Mouse (Mus musculus): ENCODE results near the gene Ifnar1.
"Not testable (repeated sequence)": the region's sequence is repeated elsewhere in the genome, so short reads cannot be mapped to it uniquely, and the experiment has no call there.

Gene Ifnar1

GRCm38 (mm10) chr16:91484808-91485700 is at the start of gene Ifnar1:
Gene Ifnar1, plus strand, starts transcription at chr16:91485238.
- DNase-seq (ENCODE audit: low spot score in 2 of 2), result peak; percentile 96 to 97

DNA sequence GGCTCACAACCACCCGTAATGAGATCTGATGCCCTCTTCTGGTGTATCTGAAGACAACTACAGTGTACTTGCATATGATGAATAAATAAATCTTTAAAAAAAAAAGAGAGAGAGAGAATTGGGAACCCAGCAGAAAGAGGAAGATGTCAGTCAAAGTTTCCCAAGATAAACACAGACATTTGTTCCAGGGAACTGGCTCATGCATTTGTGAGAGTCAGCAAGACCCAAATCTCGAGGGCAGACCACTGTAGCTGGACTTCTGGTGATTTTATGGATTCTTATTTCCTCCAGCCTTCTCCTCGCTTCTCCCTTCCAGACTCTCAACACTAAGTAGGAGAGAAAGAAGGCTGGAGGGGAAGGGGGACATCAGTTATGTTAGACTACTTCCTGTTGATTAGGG is 47.0 kb upstream of the Ifnar1 start:
- DNase-seq (ENCODE audit: low spot score in 2 of 2), result no peak

GRCm38 (mm10) chr16:91438599-91438998 is 46.4 kb upstream of the Ifnar1 start:
- DNase-seq (ENCODE audit: low spot score in 2 of 2), result not testable (repeated sequence)

GRCm38 (mm10) chr16:91441366-91441765 is 43.7 kb upstream of the Ifnar1 start:
- DNase-seq (ENCODE audit: low spot score in 2 of 2), result no peak

DNA sequence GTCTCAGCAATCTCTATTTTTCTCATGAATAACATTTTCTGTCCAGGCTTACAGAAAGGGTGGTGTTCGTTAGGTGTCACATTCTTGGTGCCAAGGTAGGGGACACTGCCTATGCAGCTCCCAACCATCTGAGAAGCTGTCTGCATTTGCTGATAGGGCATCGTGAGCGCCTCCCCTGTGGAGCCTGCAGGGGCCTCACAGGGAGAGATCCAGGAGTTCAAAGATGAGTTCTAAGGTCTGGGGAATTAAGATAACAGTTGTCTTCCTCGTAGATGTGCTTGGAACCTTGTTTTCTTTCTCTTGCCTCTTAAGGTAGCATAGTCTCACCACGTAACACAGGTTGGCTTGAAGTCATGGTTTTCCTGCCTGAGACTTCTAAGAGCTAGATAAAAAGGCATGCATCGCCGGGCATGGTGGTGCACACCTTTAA is 43.2 kb upstream of the Ifnar1 start:
- no peak for DNase-seq (ENCODE audit: low spot score in 2 of 2)

DNA sequence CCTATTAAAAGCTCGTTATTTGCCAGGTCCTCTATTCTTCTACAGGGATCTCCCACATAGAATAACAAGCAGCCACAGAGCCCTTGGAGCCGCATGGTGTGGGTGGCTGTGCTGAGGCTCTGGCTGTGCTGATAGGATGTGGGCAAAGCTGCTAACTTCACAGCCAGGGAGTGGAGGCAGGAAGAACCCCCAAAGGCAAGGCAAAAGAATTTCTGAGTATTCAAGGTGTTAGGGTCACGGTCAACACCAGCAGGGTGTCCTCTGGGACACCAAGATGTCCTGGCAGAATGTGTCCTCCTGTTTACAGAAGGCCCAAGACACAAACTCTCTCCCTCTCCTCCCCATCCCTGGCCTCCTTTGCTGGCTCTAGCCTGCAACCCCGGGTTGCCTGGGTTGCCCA is 42.6 kb upstream of the Ifnar1 start:
- DNase-seq (ENCODE audit: low spot score in 2 of 2), result no peak

GRCm38 (mm10) chr16:91443211-91443611 is 41.8 kb upstream of the Ifnar1 start:
- DNase-seq (ENCODE audit: low spot score in 2 of 2), result no peak

DNA sequence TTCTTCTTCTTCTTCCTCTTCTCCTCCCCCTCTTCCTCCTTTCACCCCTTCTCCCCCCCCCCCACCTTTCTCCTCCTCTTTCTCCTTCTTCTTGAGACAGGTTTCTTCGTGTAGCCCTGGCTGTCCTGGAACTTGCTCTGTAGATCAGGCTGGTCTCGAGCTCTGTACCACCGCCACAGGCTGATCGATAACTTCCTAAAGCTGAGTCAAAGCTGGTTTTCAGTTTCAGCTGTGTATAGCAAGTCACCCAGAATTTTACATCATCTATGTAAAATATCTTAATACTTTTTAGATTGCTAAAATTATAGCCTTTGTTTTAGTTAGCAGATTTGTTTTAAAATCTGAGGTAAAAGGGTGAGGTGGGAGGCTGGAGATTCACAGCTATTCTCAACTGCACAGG is 40.2 kb upstream of the Ifnar1 start:
- no peak for DNase-seq (ENCODE audit: low spot score in 2 of 2)

DNA sequence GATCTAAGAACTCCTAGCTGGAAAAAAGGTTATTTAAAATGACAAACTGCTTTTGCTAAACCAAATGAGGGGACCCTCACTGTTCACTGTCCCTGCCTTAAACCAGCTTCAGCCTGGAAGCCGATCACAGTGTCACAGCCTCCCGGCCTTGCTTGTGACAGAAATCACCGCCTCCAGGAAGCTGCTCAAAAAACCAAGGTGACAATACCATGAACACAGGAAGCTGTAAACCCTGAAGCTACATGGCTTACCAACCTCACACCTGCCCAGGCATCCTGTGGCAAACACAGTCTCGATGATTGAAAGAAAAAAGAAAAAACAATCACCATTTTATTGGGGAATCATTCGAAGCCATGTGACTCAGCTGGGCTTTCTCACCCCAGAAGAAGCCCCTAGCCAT is 39.5 kb upstream of the Ifnar1 start:
- DNase-seq (ENCODE audit: low spot score in 2 of 2), result no peak

DNA sequence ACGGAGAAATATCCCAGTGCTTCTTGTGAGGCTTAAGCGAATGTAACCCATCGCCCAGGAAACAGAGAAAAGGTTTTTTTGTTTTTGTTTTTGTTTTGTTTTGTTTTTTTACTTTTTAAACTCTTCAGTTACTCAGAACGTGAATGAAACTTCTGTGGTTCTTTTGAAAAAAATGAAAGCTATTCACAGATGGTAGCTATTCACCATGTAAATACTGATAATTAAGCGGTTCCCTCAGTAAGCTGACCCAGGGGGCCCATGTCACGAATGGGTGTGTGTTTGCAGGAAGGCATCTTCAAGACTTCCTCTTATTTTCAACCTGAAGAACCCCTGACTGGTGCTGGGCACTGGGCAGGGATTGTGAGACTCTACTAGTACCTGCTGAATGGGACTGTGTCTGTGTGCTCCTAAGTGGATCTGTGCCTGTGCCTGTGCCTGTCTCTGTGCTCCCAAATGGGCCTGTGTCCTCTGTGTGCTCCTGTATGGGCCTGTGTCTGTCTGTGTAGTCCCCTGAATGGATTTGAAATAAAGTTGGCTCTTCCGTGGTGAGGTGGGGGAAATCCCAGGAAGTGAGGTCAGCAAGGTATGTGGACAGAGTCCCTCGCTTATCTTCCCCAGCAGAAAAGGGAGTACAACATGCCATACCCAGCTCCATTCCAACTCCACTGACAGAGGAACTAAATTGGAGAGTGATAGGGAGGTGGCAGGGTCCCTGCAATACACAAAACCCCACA is 38.1 kb upstream of the Ifnar1 start:
- DNase-seq (ENCODE audit: low spot score in 2 of 2), result no peak

DNA sequence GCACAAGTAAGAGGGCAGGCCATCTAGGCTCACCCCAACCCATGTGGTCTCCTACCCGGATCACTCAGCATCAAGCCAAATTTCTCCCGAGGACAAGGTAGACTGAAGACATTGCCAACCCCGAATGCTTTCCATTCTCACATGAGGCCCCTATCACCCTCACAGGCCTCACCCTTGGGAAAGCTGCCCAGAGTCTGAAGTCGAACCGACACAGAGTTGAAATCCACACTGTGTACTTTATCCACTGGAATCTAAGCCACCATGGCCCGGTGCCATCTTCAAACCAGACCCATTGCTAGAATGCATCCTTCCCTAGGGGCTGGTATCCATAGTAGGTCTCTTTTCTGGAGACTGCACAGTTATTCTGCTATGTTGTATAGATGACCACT is 37.5 kb upstream of the Ifnar1 start:
- DNase-seq (ENCODE audit: low spot score in 2 of 2), result no peak

DNA sequence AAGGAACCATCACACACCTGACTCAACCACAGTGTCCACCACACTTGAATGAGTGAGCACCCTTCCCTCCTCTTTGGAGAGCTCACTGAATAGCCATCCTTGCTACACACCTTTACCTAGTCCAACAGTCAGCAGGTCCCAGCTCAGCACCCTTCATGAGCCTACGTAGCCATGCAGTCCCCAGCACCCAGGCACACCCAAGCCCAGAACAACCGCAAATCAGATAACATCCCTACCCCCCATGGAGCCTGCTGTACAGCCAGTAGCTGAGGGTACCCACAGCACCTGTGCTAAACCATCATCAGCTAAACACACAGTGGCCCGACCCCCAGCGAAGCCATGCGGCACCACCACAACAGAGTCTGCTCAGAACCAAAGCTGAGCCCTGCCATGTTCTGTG is 37.0 kb upstream of the Ifnar1 start:
- DNase-seq (ENCODE audit: low spot score in 2 of 2), result no peak

- DNase-seq (ENCODE audit: low spot score in 2 of 2), result no peak
These were observed 36.1 kb upstream of the Ifnar1 start for GRCm38 (mm10) chr16:91448895-91449294.

DNA sequence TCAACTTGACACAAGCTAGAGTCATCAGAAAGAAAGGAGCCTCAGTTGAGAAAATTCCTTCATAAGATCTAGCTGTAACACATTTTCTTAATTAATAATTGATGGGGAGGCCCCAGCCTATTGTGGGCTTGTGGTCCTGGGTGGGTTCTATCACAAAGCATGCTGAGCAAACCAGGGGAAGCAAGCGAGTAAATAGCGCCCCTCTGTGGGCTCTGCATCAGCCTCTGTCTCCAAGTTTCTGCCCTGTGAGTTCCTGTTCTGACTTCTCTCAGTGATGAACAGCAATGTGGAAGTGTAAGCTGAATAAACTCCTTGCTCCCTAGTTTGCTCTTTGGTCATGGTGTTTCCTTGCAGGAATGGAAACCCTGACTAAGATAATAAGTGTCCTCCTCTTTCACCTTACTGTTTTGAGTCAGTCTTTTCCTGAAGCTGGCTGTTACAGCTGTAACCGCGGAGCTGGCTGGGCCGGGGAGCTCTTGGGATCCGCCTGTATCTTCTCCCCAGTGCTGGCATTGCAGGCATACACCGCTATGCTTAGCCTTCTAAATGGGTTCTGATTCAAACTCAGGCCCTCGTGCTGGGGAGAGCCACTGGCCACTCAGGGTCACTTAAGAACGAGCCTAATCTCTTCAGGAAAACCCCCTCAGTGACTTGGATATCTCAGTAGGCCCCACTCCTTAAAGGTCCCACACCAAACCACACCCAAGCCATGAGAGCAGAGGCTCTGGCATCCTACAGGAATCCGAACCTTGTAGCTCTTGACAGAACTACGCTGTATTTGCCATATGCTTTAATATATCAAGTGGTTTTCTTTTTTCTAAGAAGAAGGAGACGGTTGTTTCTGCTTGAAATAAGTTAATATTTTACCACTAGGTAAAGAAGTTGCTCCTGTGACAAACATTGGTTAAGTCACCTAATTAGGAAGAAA is 34.6 kb upstream of the Ifnar1 start:
- no peak for DNase-seq (ENCODE audit: low spot score in 2 of 2)

- no peak for DNase-seq (ENCODE audit: low spot score in 2 of 2)
These were observed 33.1 kb upstream of the Ifnar1 start for GRCm38 (mm10) chr16:91451949-91452348.

- no peak for DNase-seq (ENCODE audit: low spot score in 2 of 2)
These were observed 32.6 kb upstream of the Ifnar1 start for GRCm38 (mm10) chr16:91452363-91452896.

GRCm38 (mm10) chr16:91455868-91456267 is 29.2 kb upstream of the Ifnar1 start:
- no peak for DNase-seq (ENCODE audit: low spot score in 2 of 2)

GRCm38 (mm10) chr16:91458301-91458746 is 26.7 kb upstream of the Ifnar1 start:
- DNase-seq (ENCODE audit: low spot score in 2 of 2), result no peak

- DNase-seq (ENCODE audit: low spot score in 2 of 2), result no peak
These were observed 26.1 kb upstream of the Ifnar1 start for GRCm38 (mm10) chr16:91458976-91459375.

GRCm38 (mm10) chr16:91459396-91459795 is 25.6 kb upstream of the Ifnar1 start:
- DNase-seq (ENCODE audit: low spot score in 2 of 2), result no peak

GRCm38 (mm10) chr16:91459841-91460370 is 25.1 kb upstream of the Ifnar1 start:
- DNase-seq (ENCODE audit: low spot score in 2 of 2), result no peak
